Mouse (Mus musculus) embryonic facial prominence, embryonic 15.5 days (tissue): ENCODE results near the gene Bbs7. TPM values are rescaled to one million over a fixed set of nuclear protein-coding genes. Genes with fewer than 3 reads are reported as not detected.
"Not testable (repeated sequence)": the region's sequence is repeated elsewhere in the genome, so short reads cannot be mapped to it uniquely, and the experiment has no call there.

Experiments
- ATAC-seq: fragments of 200-750 bp; cut with Nextera tagmentation; 2 replicates; pipeline ENCODE4 v1.8.0; 2017; ENCODE audit warnings: low read depth, moderate TSS enrichment; ENCODE audit not compliant: insufficient number of reproducible peaks, low FRiP score, low TSS enrichment
- H3K27ac ChIP-seq: fragments of 300-500 bp; sonication (generic); replicated peaks from 2 replicates; pipeline ENCODE4 v1.5.1; 2015; ENCODE audit warnings: mild to moderate bottlenecking, inconsistent platforms
- H3K27me3 ChIP-seq: fragments of 300-500 bp; sonication (generic); 2 replicates; pipeline ENCODE4 v1.6.1; 2015; ENCODE audit warnings: inconsistent platforms
- H3K36me3 ChIP-seq: fragments of 300-500 bp; sonication (generic); 2 replicates; pipeline ENCODE4 v1.6.1; 2015; ENCODE audit warnings: mild to moderate bottlenecking, inconsistent platforms
- H3K4me1 ChIP-seq: fragments of 300-500 bp; sonication (generic); 2 replicates; pipeline ENCODE4 v1.6.1; 2015; ENCODE audit warnings: inconsistent platforms
- H3K4me2 ChIP-seq: fragments of 300-500 bp; sonication (generic); replicated peaks from 2 replicates; pipeline ENCODE4 v1.6.1; 2015; ENCODE audit warnings: mild to moderate bottlenecking, inconsistent platforms
- H3K4me3 ChIP-seq: fragments of 300-500 bp; sonication (generic); replicated peaks from 2 replicates; pipeline ENCODE4 v1.5.1; 2015; ENCODE audit warnings: mild to moderate bottlenecking, inconsistent platforms
- H3K9ac ChIP-seq: fragments of 300-500 bp; sonication (generic); 2 replicates; pipeline ENCODE4 v1.6.1; 2015; ENCODE audit warnings: inconsistent platforms
- H3K9me3 ChIP-seq: fragments of 300-500 bp; sonication (generic); replicated peaks from 2 replicates; pipeline ENCODE4 v1.6.1; 2016; ENCODE audit warnings: inconsistent platforms
- WGBS: fragments of 180-500 bp; shearing (Covaris S2); methylation state at CpG from one replicate; pipeline ENCODE4 v1.1.7; 2015; 5-methylcytosine and 5-hydroxymethylcytosine counted together
- polyA plus RNA-seq: library from polyadenylated mRNA; unstranded; fragments of >200 nt; fragmentation: Nextera tagmentation; extraction: Ambion mirVana; gene quantifications from 2 replicates; pipeline ENCODE4 v1.2.1, GENCODE M21; 2015

Bbs7 gene
- polyA plus RNA-seq, 1 experiment from 2014 or later, result 17.9 TPM

- Histone ChIP-seq H3K27me3 (no peaks in the 10 kb centered on the region), H3K4me1 (no peaks in the 10 kb centered on the region), H3K9me3 (no peaks in the 10 kb centered on the region), H3K36me3 (peaks cover 3% of the 10 kb centered on the region; the same call in 1 of the 2 replicates), H3K4me3 (no peak overlapping the region), H3K9ac (no peak overlapping the region), H3K4me2 (no peak overlapping the region), H3K27ac (no peak overlapping the region)
- 80% methylated on average over 7 of the region's 7 CpGs for WGBS
- ATAC-seq, result no peak
Observed at GRCm38 (mm10) chr3:36605894-36606783, 7.1 kb downstream of the Bbs7 start.

GRCm38 (mm10) chr3:36599773-36600172, 13.5 kb downstream of the Bbs7 start:
- H3K36me3 ChIP-seq, H3K27ac ChIP-seq, H3K9me3 ChIP-seq, H3K4me3 ChIP-seq, H3K4me2 ChIP-seq, ATAC-seq, H3K9ac ChIP-seq, H3K4me1 ChIP-seq, H3K27me3 ChIP-seq: not testable (repeated sequence)
- 90% methylated on average over 8 of the region's 9 CpGs for WGBS

- Histone ChIP-seq H3K27me3 (no peaks in the 10 kb centered on the region), H3K4me1 (no peaks in the 10 kb centered on the region), H3K36me3 (0 out of 2 replicates have a peak, but pooled peaks cover 9% of the 10 kb centered on the region), H3K4me2 (no peak overlapping the region), H3K9me3 (no peaks in the 10 kb centered on the region), H3K4me3 (no peak overlapping the region), H3K9ac (no peak overlapping the region), H3K27ac (no peak overlapping the region)
- ATAC-seq, result no peak
- 71% methylated on average over 3 of the region's 3 CpGs for whole genome bisulfite sequencing
Observed at GRCm38 (mm10) chr3:36598811-36599210, 14.5 kb downstream of the Bbs7 start.

GRCm38 (mm10) chr3:36571827-36572378, 41.4 kb downstream of the Bbs7 start, which contains the start of gene Ccna2:
Gene Ccna2 (minus strand): TSS chr3:36572150.
- Histone ChIP-seq H3K4me2 (peak within 1 kb of the TSS; percentile 86), H3K9me3 (no peaks in the 10 kb centered on the region), H3K27ac (peak within 1 kb of the TSS; percentile 77), H3K36me3 (peaks cover 25% of the 10 kb centered on the region), H3K4me1 (peaks cover 24% of the 10 kb centered on the region), H3K9ac (peak within 1 kb of the TSS; percentile 44), H3K4me3 (peak within 1 kb of the TSS; percentile 83), H3K27me3 (no peaks in the 10 kb centered on the region)
- under 1% methylated on average over 59 of the region's 60 CpGs for WGBS
- peak; percentile 100 for ATAC-seq

GRCm38 (mm10) chr3:36571361-36571826, 41.9 kb downstream of the Bbs7 start:
- Histone ChIP-seq H3K9ac (peak overlapping the region; percentile 44), H3K4me3 (peak overlapping the region; percentile 83), H3K9me3 (no peaks in the 10 kb centered on the region), H3K27me3 (no peaks in the 10 kb centered on the region), H3K4me2 (peak overlapping the region; percentile 86), H3K27ac (peak overlapping the region; percentile 77), H3K36me3 (peaks cover 30% of the 10 kb centered on the region), H3K4me1 (peaks cover 24% of the 10 kb centered on the region)
- WGBS, result under 1% methylated on average over 46 of the region's 46 CpGs
- peak; percentile 0; the same call in 1 of the 2 replicates for ATAC-seq

GRCm38 (mm10) chr3:36569836-36570235, 43.4 kb downstream of the Bbs7 start:
- peak overlapping the region; percentile 86 for H3K4me2 ChIP-seq
- WGBS, result 87% methylated on average over 5 of the region's 5 CpGs
- peaks cover 43% of the 10 kb centered on the region for H3K36me3 ChIP-seq
- no peak overlapping the region for H3K27ac ChIP-seq
- ATAC-seq, result no peak
- peak overlapping the region; percentile 83 for H3K4me3 ChIP-seq
- no peak overlapping the region for H3K9ac ChIP-seq
- peaks cover 24% of the 10 kb centered on the region for H3K4me1 ChIP-seq
- H3K9me3 ChIP-seq, result no peaks in the 10 kb centered on the region
- H3K27me3 ChIP-seq, result no peaks in the 10 kb centered on the region

- 90% methylated on average over 3 of the region's 3 CpGs for WGBS
- peaks cover 85% of the 10 kb centered on the region for H3K36me3 ChIP-seq
- no peak overlapping the region for H3K27ac ChIP-seq
- H3K4me3 ChIP-seq, result no peak overlapping the region
- H3K9me3 ChIP-seq, result no peaks in the 10 kb centered on the region
- H3K4me2 ChIP-seq, result no peak overlapping the region
- no peaks in the 10 kb centered on the region for H3K27me3 ChIP-seq
- no peak for ATAC-seq
- no peaks in the 10 kb centered on the region for H3K4me1 ChIP-seq
- no peak overlapping the region for H3K9ac ChIP-seq
Observed at GRCm38 (mm10) chr3:36563666-36564065, 49.6 kb downstream of the Bbs7 start.

- 83% methylated on average over 4 of the region's 4 CpGs for WGBS
- Histone ChIP-seq H3K4me3 (no peak overlapping the region), H3K27ac (no peak overlapping the region), H3K9ac (no peak overlapping the region), H3K27me3 (no peaks in the 10 kb centered on the region), H3K4me2 (no peak overlapping the region), H3K9me3 (no peaks in the 10 kb centered on the region), H3K36me3 (peaks cover 87% of the 10 kb centered on the region), H3K4me1 (no peaks in the 10 kb centered on the region)
- no peak for ATAC-seq
Observed at GRCm38 (mm10) chr3:36559606-36560005, 53.7 kb downstream of the Bbs7 start.

- ATAC-seq, result no peak
- no peaks in the 10 kb centered on the region for H3K9me3 ChIP-seq
- H3K4me2 ChIP-seq, result no peak overlapping the region
- no peaks in the 10 kb centered on the region for H3K27me3 ChIP-seq
- H3K9ac ChIP-seq, result no peak overlapping the region
- H3K4me3 ChIP-seq, result no peak overlapping the region
- H3K4me1 ChIP-seq, result 0 out of 2 replicates have a peak, but pooled peaks cover 6% of the 10 kb centered on the region
- peaks cover 75% of the 10 kb centered on the region for H3K36me3 ChIP-seq
- no peak overlapping the region for H3K27ac ChIP-seq
- WGBS, result 96% methylated on average over 1 of the region's 1 CpGs
Observed at GRCm38 (mm10) chr3:36557601-36558000, 55.7 kb downstream of the Bbs7 start.

- Histone ChIP-seq H3K27ac (peak within 1 kb of the TSS; percentile 55), H3K9ac (peak within 1 kb of the TSS; percentile 66), H3K4me1 (peaks cover 17% of the 10 kb centered on the region), H3K4me3 (peak within 1 kb of the TSS; percentile 81), H3K27me3 (no peaks in the 10 kb centered on the region), H3K4me2 (peak within 1 kb of the TSS; percentile 83), H3K9me3 (no peaks in the 10 kb centered on the region), H3K36me3 (peaks cover 33% of the 10 kb centered on the region)
- ATAC-seq, result peak; percentile 93
- under 1% methylated on average over 39 of the region's 39 CpGs for WGBS
Observed at GRCm38 (mm10) chr3:36552406-36553047, 60.8 kb downstream of the Bbs7 start, which contains the start of gene Exosc9. Gene Exosc9 (plus strand): TSS chr3:36552606.

GRCm38 (mm10) chr3:36551851-36552384, 61.4 kb downstream of the Bbs7 start:
- peak overlapping the region; percentile 83 for H3K4me2 ChIP-seq
- WGBS, result 9% methylated on average over 12 of the region's 12 CpGs
- H3K4me3 ChIP-seq, result peak overlapping the region; percentile 81
- peak overlapping the region; percentile 48 for H3K27ac ChIP-seq
- no peaks in the 10 kb centered on the region for H3K9me3 ChIP-seq
- H3K9ac ChIP-seq, result peak overlapping the region; percentile 42; the same call in 1 of the 2 replicates
- H3K27me3 ChIP-seq, result no peaks in the 10 kb centered on the region
- H3K4me1 ChIP-seq, result peaks cover 17% of the 10 kb centered on the region
- peak; percentile 32; the same call in 1 of the 2 replicates for ATAC-seq
- H3K36me3 ChIP-seq, result peaks cover 27% of the 10 kb centered on the region
